Mouse (Mus musculus) MEL (cell line): ENCODE results near the gene Zfp85. TPM values are rescaled to one million over a fixed set of nuclear protein-coding genes. Genes with fewer than 3 reads are reported as not detected.

Experiments used
- GABPA ChIP-seq: IDR thresholded peaks from 2 replicates; pipeline ENCODE4 v1.6.1; 2012; ENCODE audit warnings: low read depth, mild to moderate bottlenecking, inconsistent platforms, low read length, improper control_type of control experiment, moderate library complexity
- ZMIZ1 ChIP-seq: IDR thresholded peaks from 2 replicates; pipeline ENCODE4 v1.6.1; 2012; ENCODE audit warnings: low read depth, mild to moderate bottlenecking, inconsistent platforms, low read length, improper control_type of control experiment, moderate library complexity
- polyA plus RNA-seq, 2 experiments: library from polyadenylated mRNA; stranded (reverse) in 1 of 2; unstranded in 1 of 2; fragments of >175 nt in 1 of 2; fragments of >200 nt in 1 of 2; gene quantifications; 2 replicates each; pipeline versions ENCODE4 v1.2.1 to v1.2.4; 2012; ENCODE audit warnings: low replicate concordance in 2 of 2, low read depth in 1 of 2; ENCODE audit not compliant: insufficient read length in 2 of 2, insufficient read depth in 1 of 2, missing spikeins in 1 of 2
- total RNA-seq: library from RNA; depleted of rRNA; stranded (reverse); fragments of 300-350 nt; gene quantifications from 2 replicates; pipeline ENCODE4 v1.2.3, GENCODE M21; 2012; rRNA removed

Gene Zfp85
- total and polyA plus RNA-seq, 3 experiments, result 1.6 to 2.1 TPM; not detected in 1

- TF ChIP-seq ZMIZ1 (no peak), GABPA (no peak)
These were observed 31.1 kb downstream of the Zfp85 start (continued) for GRCm38 (mm10) chr13:67723848-67724479.

Other genes with a start within 250 kb of the Zfp85 start
- gene Gm26965, start 229.1 kb downstream of the Zfp85 start, total RNA-seq, result not detected in 2 replicates
- gene Gm26965, start 229.1 kb downstream of the Zfp85 start, polyA plus RNA-seq, result not detected
- gene Zfp87, start 229.1 kb downstream of the Zfp85 start, total RNA-seq, result 17.8 and 28.4 TPM in 2 replicates
- 10 to 100 TPM in 1 of 2 experiments, not detected in 1; 11.7 TPM for gene Zfp87, start 229.1 kb downstream of the Zfp85 start, polyA plus RNA-seq
- gene Zfp748, start 201.4 kb downstream of the Zfp85 start, total RNA-seq, result 4.3 and 4.9 TPM in 2 replicates
- gene Zfp748, start 201.4 kb downstream of the Zfp85 start, polyA plus RNA-seq, result 1 to 10 TPM in 1 of 2 experiments, not detected in 1; 4.0 TPM
- gene Zfp729b, start 145.5 kb downstream of the Zfp85 start, total RNA-seq, result 6.0 and 7.0 TPM in 2 replicates
- 1 to 10 TPM in 1 of 2 experiments, not detected in 1; 5.0 TPM for gene Zfp729b, start 145.5 kb downstream of the Zfp85 start, polyA plus RNA-seq
- gene Gm49345, start 117.5 kb downstream of the Zfp85 start, total RNA-seq, result 1.6 and 1.7 TPM in 2 replicates
- under 1 TPM in 1 of 2 experiments, not detected in 1; 0.54 TPM for gene Gm49345, start 117.5 kb downstream of the Zfp85 start, polyA plus RNA-seq
- gene Zfp729a, start 117.4 kb downstream of the Zfp85 start, total RNA-seq, result 1.9 and 2.7 TPM in 2 replicates
- 1 to 10 TPM in 1 of 2 experiments, not detected in 1; 2.6 TPM for gene Zfp729a, start 117.4 kb downstream of the Zfp85 start, polyA plus RNA-seq
- gene Zfp738, start 68.2 kb downstream of the Zfp85 start, total RNA-seq, result 0.59 and 2.0 TPM in 2 replicates
- 1 to 10 TPM in 1 of 2 experiments, not detected in 1; 2.4 TPM for gene Zfp738, start 68.2 kb downstream of the Zfp85 start, polyA plus RNA-seq
- gene Zfp65, start 26.1 kb downstream of the Zfp85 start, total RNA-seq, result 3.7 and 3.9 TPM in 2 replicates
- gene Zfp65, start 26.1 kb downstream of the Zfp85 start, polyA plus RNA-seq, result 1 to 10 TPM in 1 of 2 experiments, not detected in 1; 2.9 TPM
- not detected in 2 replicates for gene Zfp493, start 24.5 kb upstream of the Zfp85 start, total RNA-seq
- gene Zfp493, start 24.5 kb upstream of the Zfp85 start, polyA plus RNA-seq, result under 1 TPM in 1 of 2 experiments, not detected in 1; 0.38 TPM
- gene Zfp273, start 58.5 kb upstream of the Zfp85 start, total RNA-seq, result 0.39 and 0.58 TPM in 2 replicates
- gene Zfp273, start 58.5 kb upstream of the Zfp85 start, polyA plus RNA-seq, result under 1 TPM in 1 of 2 experiments, not detected in 1; 0.77 TPM
- gene Gm10037, start 75.9 kb upstream of the Zfp85 start, total RNA-seq, result not detected in 2 replicates
- gene Gm10037, start 75.9 kb upstream of the Zfp85 start, polyA plus RNA-seq, result not detected
- not detected in 2 replicates for gene BC048507, start 108.1 kb upstream of the Zfp85 start, total RNA-seq
- not detected for gene BC048507, start 108.1 kb upstream of the Zfp85 start, polyA plus RNA-seq